Mouse (Mus musculus) hindbrain, embryonic 15.5 days (tissue): ENCODE data around the gene Rad9a. TPM values are rescaled to one million over a fixed set of nuclear protein-coding genes. Genes with fewer than 3 reads are reported as not detected.

Source experiments
- ATAC-seq: fragments of 200-750 bp; cut with Nextera tagmentation; 2 replicates; pipeline ENCODE4 v1.8.0; 2017; ENCODE audit warnings: low read depth, moderate number of reproducible peaks, moderate TSS enrichment; ENCODE audit not compliant: low FRiP score
- H3K27ac ChIP-seq: fragments of 300-500 bp; sonication (generic); replicated peaks from 2 replicates; pipeline ENCODE4 v1.5.1; 2015; ENCODE audit warnings: mild to moderate bottlenecking, inconsistent platforms
- H3K27me3 ChIP-seq: fragments of 300-500 bp; sonication (generic); 2 replicates; pipeline ENCODE4 v1.6.1; 2015; ENCODE audit warnings: control low read depth, inconsistent platforms
- H3K36me3 ChIP-seq: fragments of 300-500 bp; sonication (generic); 2 replicates; pipeline ENCODE4 v1.6.1; 2015; ENCODE audit warnings: control low read depth, inconsistent platforms
- H3K4me1 ChIP-seq: fragments of 300-500 bp; sonication (generic); replicated peaks from 2 replicates; pipeline ENCODE4 v1.6.1; 2015; ENCODE audit warnings: control low read depth, inconsistent platforms
- H3K4me2 ChIP-seq: fragments of 300-500 bp; sonication (generic); 2 replicates; pipeline ENCODE4 v1.6.1; 2015; ENCODE audit warnings: moderate library complexity, mild to moderate bottlenecking, inconsistent platforms
- H3K4me3 ChIP-seq: fragments of 300-500 bp; sonication (generic); 2 replicates; pipeline ENCODE4 v1.5.1; 2015; ENCODE audit warnings: mild to moderate bottlenecking, inconsistent platforms
- H3K9ac ChIP-seq: fragments of 300-500 bp; sonication (generic); 2 replicates; pipeline ENCODE4 v1.6.1; 2015; ENCODE audit warnings: inconsistent platforms
- H3K9me3 ChIP-seq: fragments of 300-500 bp; sonication (generic); 2 replicates; pipeline ENCODE4 v1.6.1; 2016; ENCODE audit warnings: control low read depth, inconsistent platforms
- WGBS: fragments of 180-500 bp; shearing (Covaris S2); methylation state at CpG from one replicate; pipeline ENCODE4 v1.1.7; 2015; 5-methylcytosine and 5-hydroxymethylcytosine counted together
- polyA plus RNA-seq: library from polyadenylated mRNA; unstranded; fragments of >200 nt; fragmentation: Nextera tagmentation; extraction: Ambion mirVana; gene quantifications from 2 replicates; pipeline ENCODE4 v1.2.1, GENCODE M21; 2015

Rad9a gene
- polyA plus RNA-seq, 1 experiment from 2014 or later = 27.5 TPM

GRCm38 (mm10) chr19:4169378-4169784 lies 32.1 kb downstream of the Rad9a start:
- no peaks in the 10 kb centered on the region for H3K27me3 ChIP-seq
- peak; percentile 95 for ATAC-seq
- peak overlapping the region; percentile 64 for H3K9ac ChIP-seq
- H3K27ac ChIP-seq = peak overlapping the region; percentile 93
- peak overlapping the region; percentile 83 for H3K4me2 ChIP-seq
- no peaks in the 10 kb centered on the region for H3K9me3 ChIP-seq
- under 1% methylated on average over 41 of the region's 43 CpGs for WGBS
- peaks cover 11% of the 10 kb centered on the region for H3K4me1 ChIP-seq
- peak overlapping the region; percentile 43 for H3K4me3 ChIP-seq
- H3K36me3 ChIP-seq = no peaks in the 10 kb centered on the region

GRCm38 (mm10) chr19:4166678-4167476 lies 34.6 kb downstream of the Rad9a start:
- H3K4me1 ChIP-seq = peaks cover 29% of the 10 kb centered on the region
- no peak overlapping the region for H3K27ac ChIP-seq
- H3K4me3 ChIP-seq = no peak overlapping the region
- no peak overlapping the region for H3K9ac ChIP-seq
- no peaks in the 10 kb centered on the region for H3K36me3 ChIP-seq
- no peak for ATAC-seq
- H3K4me2 ChIP-seq = no peak overlapping the region
- no peaks in the 10 kb centered on the region for H3K9me3 ChIP-seq
- H3K27me3 ChIP-seq = no peaks in the 10 kb centered on the region
- WGBS = 73% methylated on average over 9 of the region's 9 CpGs

GRCm38 (mm10) chr19:4164721-4165120 lies 36.7 kb downstream of the Rad9a start:
- whole genome bisulfite sequencing = 76% methylated on average over 2 of the region's 2 CpGs

GRCm38 (mm10) chr19:4164100-4164499 lies 37.4 kb downstream of the Rad9a start:
- no peak overlapping the region for H3K9ac ChIP-seq
- H3K27ac ChIP-seq = peak overlapping the region; percentile 74
- H3K4me1 ChIP-seq = peaks cover 20% of the 10 kb centered on the region
- 78% methylated on average over 3 of the region's 3 CpGs for WGBS
- H3K36me3 ChIP-seq = peaks cover 15% of the 10 kb centered on the region
- H3K9me3 ChIP-seq = no peaks in the 10 kb centered on the region
- no peak overlapping the region for H3K4me3 ChIP-seq
- no peaks in the 10 kb centered on the region for H3K27me3 ChIP-seq
- no peak for ATAC-seq
- H3K4me2 ChIP-seq = no peak overlapping the region

More at GRCm38 (mm10) chr19:4164721-4165120, 36.7 kb downstream of the Rad9a start:
- H3K9me3 ChIP-seq = no peaks in the 10 kb centered on the region
- H3K4me2 ChIP-seq = no peak overlapping the region
- no peak overlapping the region for H3K4me3 ChIP-seq
- ATAC-seq = no peak
- H3K27ac ChIP-seq = no peak overlapping the region
- H3K9ac ChIP-seq = no peak overlapping the region
- peaks cover 22% of the 10 kb centered on the region for H3K4me1 ChIP-seq
- peaks cover 9% of the 10 kb centered on the region for H3K36me3 ChIP-seq
- no peaks in the 10 kb centered on the region for H3K27me3 ChIP-seq

- Histone ChIP-seq H3K27ac (peak overlapping the region; percentile 74), H3K4me1 (peaks cover 20% of the 10 kb centered on the region), H3K27me3 (no peaks in the 10 kb centered on the region), H3K4me3 (peak overlapping the region; percentile 69), H3K36me3 (peaks cover 21% of the 10 kb centered on the region), H3K4me2 (peak overlapping the region; percentile 96), H3K9me3 (no peaks in the 10 kb centered on the region), H3K9ac (peak overlapping the region; percentile 74)
- ATAC-seq = peak; percentile 35; the same call in 1 of the 2 replicates
- 40% methylated on average over 4 of the region's 4 CpGs for WGBS
These were observed 37.9 kb downstream of the Rad9a start for GRCm38 (mm10) chr19:4163543-4163887.

- no peaks in the 10 kb centered on the region for H3K9me3 ChIP-seq
- H3K4me3 ChIP-seq = peak within 1 kb of the TSS; percentile 69
- ATAC-seq = peak; percentile 91
- H3K9ac ChIP-seq = peak within 1 kb of the TSS; percentile 74
- peak within 1 kb of the TSS; percentile 74 for H3K27ac ChIP-seq
- peak within 1 kb of the TSS; percentile 96 for H3K4me2 ChIP-seq
- peaks cover 27% of the 10 kb centered on the region for H3K36me3 ChIP-seq
- 7% methylated on average over 42 of the region's 42 CpGs for WGBS
- peaks cover 20% of the 10 kb centered on the region for H3K4me1 ChIP-seq
- H3K27me3 ChIP-seq = no peaks in the 10 kb centered on the region
These were observed 38.6 kb downstream of the Rad9a start, which contains the start of gene Rps6kb2 for GRCm38 (mm10) chr19:4162646-4163542. Rps6kb2 (minus strand) TSS chr19:4163354.

GRCm38 (mm10) chr19:4159049-4159448 lies 42.4 kb downstream of the Rad9a start:
- Histone ChIP-seq H3K9me3 (no peaks in the 10 kb centered on the region), H3K9ac (no peak overlapping the region), H3K27ac (no peak overlapping the region), H3K4me3 (no peak overlapping the region), H3K27me3 (no peaks in the 10 kb centered on the region), H3K4me2 (no peak overlapping the region), H3K36me3 (peaks cover 38% of the 10 kb centered on the region), H3K4me1 (peaks cover 18% of the 10 kb centered on the region)
- no peak for ATAC-seq
- 98% methylated on average over 8 of the region's 8 CpGs for WGBS

GRCm38 (mm10) chr19:4156771-4157170 lies 44.7 kb downstream of the Rad9a start:
- no peaks in the 10 kb centered on the region for H3K27me3 ChIP-seq
- H3K27ac ChIP-seq = no peak overlapping the region
- 0 out of 2 replicates have a peak, but pooled peaks cover under 1% of the 10 kb centered on the region for H3K4me1 ChIP-seq
- WGBS = 92% methylated on average over 12 of the region's 12 CpGs
- no peak overlapping the region for H3K9ac ChIP-seq
- ATAC-seq = no peak
- H3K36me3 ChIP-seq = peaks cover 38% of the 10 kb centered on the region
- no peaks in the 10 kb centered on the region for H3K9me3 ChIP-seq
- H3K4me2 ChIP-seq = no peak overlapping the region
- H3K4me3 ChIP-seq = no peak overlapping the region

- no peaks in the 10 kb centered on the region for H3K27me3 ChIP-seq
- peaks cover 40% of the 10 kb centered on the region for H3K36me3 ChIP-seq
- H3K27ac ChIP-seq = no peak overlapping the region
- no peak overlapping the region for H3K4me2 ChIP-seq
- no peak for ATAC-seq
- 56% methylated on average over 20 of the region's 20 CpGs for WGBS
- H3K9ac ChIP-seq = no peak overlapping the region
- H3K9me3 ChIP-seq = no peaks in the 10 kb centered on the region
- H3K4me1 ChIP-seq = no peaks in the 10 kb centered on the region
- no peak overlapping the region for H3K4me3 ChIP-seq
These were observed 45.3 kb downstream of the Rad9a start for GRCm38 (mm10) chr19:4156073-4156579.

GRCm38 (mm10) chr19:4155223-4156072 lies 46.0 kb downstream of the Rad9a start:
- no peak for ATAC-seq
- no peak overlapping the region for H3K4me3 ChIP-seq
- no peak overlapping the region for H3K9ac ChIP-seq
- 0 out of 2 replicates have a peak, but pooled peaks cover 3% of the 10 kb centered on the region for H3K4me1 ChIP-seq
- H3K27ac ChIP-seq = no peak overlapping the region
- no peak overlapping the region for H3K4me2 ChIP-seq
- H3K36me3 ChIP-seq = peaks cover 37% of the 10 kb centered on the region
- no peaks in the 10 kb centered on the region for H3K27me3 ChIP-seq
- 64% methylated on average over 6 of the region's 6 CpGs for WGBS
- H3K9me3 ChIP-seq = no peaks in the 10 kb centered on the region
